Mouse (Mus musculus) layer of hippocampus, adult 18-20 months (tissue): ENCODE results near the gene Zp1. TPM values are rescaled to one million over a fixed set of nuclear protein-coding genes. Genes with fewer than 3 reads are reported as not detected.
A peak's percentile ranks its signal among the peaks of the same experiment; 100 is the strongest.

Source experiments
- DNase-seq, 2 experiments: peaks; one replicate each; pipeline ENCODE4 v3.0.0; 2022; ENCODE audit warnings: low spot score in 2 of 2
- long read RNA-seq: library from polyadenylated mRNA; stranded (forward); transcript quantifications from one replicate; pipeline ENCODE4 v2.0.0, GENCODE M21; 2021
- total RNA-seq, 2 experiments: library from RNA; stranded (reverse); gene quantifications; 2 replicates each; pipeline ENCODE4 v1.2.3; 2021

Gene Zp1
- not detected for total RNA-seq
- long read RNA-seq, result 0 reads

- DNase-seq, result no peak
These were observed at the start of gene Zp1 for GRCm38 (mm10) chr19:10920532-10920931. Zp1 (minus strand) TSS chr19:10920632.

- no peak for DNase-seq
These were observed 48.1 kb upstream of the Zp1 start for GRCm38 (mm10) chr19:10968578-10968977.

GRCm38 (mm10) chr19:10965721-10966120 is 45.3 kb upstream of the Zp1 start:
- DNase-seq, result no peak

GRCm38 (mm10) chr19:10959978-10960346 is 39.5 kb upstream of the Zp1 start:
- DNase-seq, result no peak

- peak in 1 of 2 experiments; percentile 70 for DNase-seq
These were observed 38.9 kb upstream of the Zp1 start for GRCm38 (mm10) chr19:10959085-10959977.

GRCm38 (mm10) chr19:10952021-10952939 is 31.8 kb upstream of the Zp1 start:
- DNase-seq, result peak; percentile 35 to 57

- DNase-seq, result no peak
These were observed 29.1 kb upstream of the Zp1 start for GRCm38 (mm10) chr19:10949558-10949957.

GRCm38 (mm10) chr19:10949112-10949511 is 28.7 kb upstream of the Zp1 start, which contains the start of gene Ccdc86:
Ccdc86 (minus strand) TSS chr19:10949266.
- peak; percentile 94 to 98 for DNase-seq

GRCm38 (mm10) chr19:10948416-10948815 is 28.0 kb upstream of the Zp1 start:
- no peak for DNase-seq

GRCm38 (mm10) chr19:10947219-10947618 is 26.8 kb upstream of the Zp1 start:
- no peak for DNase-seq

- no peak for DNase-seq
These were observed 26.1 kb upstream of the Zp1 start for GRCm38 (mm10) chr19:10946506-10946905.

- no peak for DNase-seq
These were observed 23.5 kb upstream of the Zp1 start for GRCm38 (mm10) chr19:10943955-10944354.

- DNase-seq, result no peak
These were observed 20.5 kb upstream of the Zp1 start for GRCm38 (mm10) chr19:10940801-10941457.

- DNase-seq, result peak; percentile 47 to 71
These were observed 19.8 kb upstream of the Zp1 start for GRCm38 (mm10) chr19:10940097-10940800.

- no peak for DNase-seq
These were observed 18.3 kb upstream of the Zp1 start for GRCm38 (mm10) chr19:10938771-10939170.

- no peak for DNase-seq
These were observed 16.7 kb upstream of the Zp1 start, which contains the start of gene Ptgdr2 for GRCm38 (mm10) chr19:10937110-10937563. Ptgdr2 (plus strand) TSS chr19:10937160.

GRCm38 (mm10) chr19:10936077-10936476 is 15.6 kb upstream of the Zp1 start:
- no peak for DNase-seq

- peak in 1 of 2 experiments; percentile 39 for DNase-seq
These were observed 14.6 kb upstream of the Zp1 start for GRCm38 (mm10) chr19:10935029-10935428.

GRCm38 (mm10) chr19:10930641-10931040 is 10.2 kb upstream of the Zp1 start:
- DNase-seq, result no peak

GRCm38 (mm10) chr19:10926666-10927065 is 6.2 kb upstream of the Zp1 start:
- no peak for DNase-seq
